In genomic region chr15:82047080-82047883, GRCm38 (mm10) we compare ENCODE assay signal across 7 mouse cellular contexts. TPM values are rescaled to one million over a fixed set of nuclear protein-coding genes. Genes with fewer than 3 reads are reported as not detected.
A peak's percentile ranks its signal among the peaks of the same experiment; 100 is the strongest.
DNase-seq lines count a peak whose midpoint lies in the region; ATAC-seq lines count a peak whose summit lies in the region.

Snu13 (minus strand) TSS chr15:82047598.

- H3K36me3 ChIP-seq in embryonic facial prominence, embryonic 11.5 days (replicated peaks; ENCODE audit: control insufficient read depth, insufficient read depth, low read depth, low read length) = peaks cover 3% of the 10 kb centered on the region; the same call in 1 of the 2 replicates
- no peaks in the 10 kb centered on the region; the same call in 1 of the 2 replicates for H3K36me3 ChIP-seq in limb, embryonic 11.5 days (ENCODE audit: control insufficient read depth, insufficient read depth, low read length)
- H3K36me3 ChIP-seq in midbrain, embryonic 14.5 days (ENCODE audit: control insufficient read depth, insufficient read depth, low read length) = peaks cover 16% of the 10 kb centered on the region

- peaks cover 3% of the 10 kb centered on the region for H3K4me1 ChIP-seq in embryonic facial prominence, embryonic 11.5 days (ENCODE audit: control insufficient read depth, insufficient read depth, low read length)
- peaks cover 3% of the 10 kb centered on the region; the same call in 1 of the 2 replicates for H3K4me1 ChIP-seq in limb, embryonic 11.5 days (ENCODE audit: control insufficient read depth, insufficient read depth, low read length)
- H3K4me1 ChIP-seq in midbrain, embryonic 14.5 days (ENCODE audit: control insufficient read depth, insufficient read depth, low read length) = peaks cover 13% of the 10 kb centered on the region

- no peaks in the 10 kb centered on the region for H3K9me3 ChIP-seq in embryonic facial prominence, embryonic 11.5 days (replicated peaks; ENCODE audit: control insufficient read depth, low read length)
- no peaks in the 10 kb centered on the region for H3K9me3 ChIP-seq in limb, embryonic 11.5 days (ENCODE audit: control insufficient read depth, low read length)
- H3K9me3 ChIP-seq in midbrain, embryonic 14.5 days (ENCODE audit: control insufficient read depth, low read length) = no peaks in the 10 kb centered on the region

- peak within 1 kb of the TSS; percentile 83 for H3K27ac ChIP-seq in embryonic facial prominence, embryonic 11.5 days (replicated peaks; ENCODE audit: low read depth, low read length)
- H3K27ac ChIP-seq in limb, embryonic 11.5 days (replicated peaks; ENCODE audit: low read depth, low read length) = peak within 1 kb of the TSS; percentile 75
- peak within 1 kb of the TSS; percentile 78 for H3K27ac ChIP-seq in midbrain, embryonic 14.5 days (replicated peaks; ENCODE audit: low read depth, low read length)

- H3K9ac ChIP-seq in embryonic facial prominence, embryonic 11.5 days (replicated peaks; ENCODE audit: low read length) = peak within 1 kb of the TSS; percentile 97
- peak within 1 kb of the TSS; percentile 90 for H3K9ac ChIP-seq in limb, embryonic 11.5 days (ENCODE audit: low read length)
- peak within 1 kb of the TSS; percentile 84 for H3K9ac ChIP-seq in midbrain, embryonic 14.5 days (replicated peaks; ENCODE audit: low read length)

- peak; percentile 49 for ATAC-seq in embryonic facial prominence, embryonic 11.5 days (replicated peaks; ENCODE audit: insufficient number of reproducible peaks, low FRiP score, low TSS enrichment, low read depth)
- ATAC-seq in limb, embryonic 11.5 days (ENCODE audit: insufficient number of reproducible peaks, low FRiP score, low TSS enrichment, low read depth) = peak; percentile 80
- ATAC-seq in midbrain, embryonic 14.5 days (ENCODE audit: low FRiP score, low TSS enrichment) = peak; percentile 83; the same call in 1 of the 2 replicates

- DNase-seq in adrenal gland, postnatal 14 days = peak; percentile 94
- peak; percentile 94 for DNase-seq in embryonic facial prominence, embryonic 11.5 days (ENCODE audit: low spot score)
- DNase-seq in heart, adult 11 months = peak; percentile 98
- peak; percentile 94 for DNase-seq in kidney, adult 18-20 months
- peak; percentile 94 for DNase-seq in limb, embryonic 11.5 days (ENCODE audit: low spot score)
- DNase-seq in midbrain, embryonic 14.5 days = peak; percentile 96
- DNase-seq in spleen, adult 18-20 months = peak; percentile 82 to 91

- under 1% methylated on average over 74 of the region's 74 CpGs for WGBS in embryonic facial prominence, embryonic 11.5 days
- WGBS in limb, embryonic 11.5 days = under 1% methylated on average over 74 of the region's 74 CpGs
- WGBS in midbrain, embryonic 14.5 days = under 1% methylated on average over 74 of the region's 74 CpGs

- peak within 1 kb of the TSS; percentile 94 for H3K4me2 ChIP-seq in embryonic facial prominence, embryonic 11.5 days (ENCODE audit: low read depth, low read length)
- peak within 1 kb of the TSS; percentile 74 for H3K4me2 ChIP-seq in limb, embryonic 11.5 days (ENCODE audit: low read depth, severe bottlenecking)
- peak within 1 kb of the TSS; percentile 96 for H3K4me2 ChIP-seq in midbrain, embryonic 14.5 days (ENCODE audit: low read length)

- no peaks in the 10 kb centered on the region for H3K27me3 ChIP-seq in embryonic facial prominence, embryonic 11.5 days (ENCODE audit: control insufficient read depth, insufficient read depth, low read length)
- H3K27me3 ChIP-seq in limb, embryonic 11.5 days (ENCODE audit: control insufficient read depth, insufficient read depth, low read length) = no peaks in the 10 kb centered on the region
- no peaks in the 10 kb centered on the region for H3K27me3 ChIP-seq in midbrain, embryonic 14.5 days (ENCODE audit: control insufficient read depth, insufficient read depth, low read length)

- H3K4me3 ChIP-seq in embryonic facial prominence, embryonic 11.5 days (ENCODE audit: low read depth, low read length) = peak within 1 kb of the TSS; percentile 99
- peak within 1 kb of the TSS; percentile 92 for H3K4me3 ChIP-seq in limb, embryonic 11.5 days (ENCODE audit: low read depth, low read length)
- peak within 1 kb of the TSS; percentile 98 for H3K4me3 ChIP-seq in midbrain, embryonic 14.5 days (replicated peaks; ENCODE audit: low read depth, low read length)

RNA-seq across cellular contexts. Expression of gene Snu13, which starts in this region (rescaled TPM):
- total RNA-seq in adrenal gland, postnatal 14 days (2021) = 79.0 and 82.3 TPM in 2 replicates
- polyA plus RNA-seq in embryonic facial prominence, embryonic 11.5 days (2014; fragmentation: Nextera tagmentation; extraction: Ambion mirVana) = 342 and 357 TPM in 2 replicates
- polyA plus RNA-seq in limb, embryonic 11.5 days (2014; fragmentation: Nextera tagmentation; extraction: Ambion mirVana) = 326 and 338 TPM in 2 replicates
- 243 and 254 TPM in 2 replicates for polyA plus RNA-seq in midbrain, embryonic 14.5 days (2014; fragmentation: Nextera tagmentation; extraction: Ambion mirVana)

Comparison
In these comparisons a context has a peak if more than half of its experiments do, and no peak if none do; other contexts are left out.
1. Peak in every context shown above with its lines: DNase-seq, ATAC-seq, H3K4me3 ChIP-seq and H3K27ac ChIP-seq.